Mouse (Mus musculus): ENCODE measurements around the gene Lyzl6.

GRCm38 (mm10) chr11:103645731-103646130 is 7.0 kb upstream of the Lyzl6 start:
- TF ChIP-seq GATA1 (IDR thresholded peaks at IDR 0.05; ENCODE audit: borderline replicate concordance, low read length) = no peak
- TF ChIP-seq FLI1 (IDR thresholded peaks at IDR 0.05; ENCODE audit: low read length) = no peak

Data from megakaryocyte, embryonic 14.5 days (primary cell).